Mouse (Mus musculus) stomach, postnatal 0 days (tissue): Measurements from ENCODE around the gene Pgap3. TPM values are rescaled to one million over a fixed set of nuclear protein-coding genes. Genes with fewer than 3 reads are reported as not detected.

Experiments
- ATAC-seq: fragments of 200-750 bp; cut with Nextera tagmentation; 2 replicates; pipeline ENCODE4 v1.8.0; 2017; ENCODE audit not compliant: low FRiP score, low TSS enrichment
- DNase-seq: peaks from one replicate; pipeline ENCODE4 v3.0.0-alpha.2; 2016; ENCODE audit warnings: low spot score
- H3K27ac ChIP-seq: fragments of 300-500 bp; sonication (generic); replicated peaks from 2 replicates; pipeline ENCODE4 v1.5.1; 2014; ENCODE audit warnings: mild to moderate bottlenecking, control low read depth
- H3K27me3 ChIP-seq: fragments of 300-500 bp; sonication (generic); 2 replicates; pipeline ENCODE4 v1.6.1; 2014; ENCODE audit warnings: low read length; ENCODE audit not compliant: control insufficient read depth, insufficient read depth
- H3K36me3 ChIP-seq: fragments of 300-500 bp; sonication (generic); 2 replicates; pipeline ENCODE4 v1.6.1; 2014; ENCODE audit warnings: low read length, mixed read lengths; ENCODE audit not compliant: control insufficient read depth, insufficient read depth
- H3K4me1 ChIP-seq: fragments of 300-500 bp; sonication (generic); replicated peaks from 2 replicates; pipeline ENCODE4 v1.6.1; 2014; ENCODE audit warnings: antibody characterized with exemption; ENCODE audit not compliant: control insufficient read depth, insufficient read depth
- H3K4me2 ChIP-seq: fragments of 300-500 bp; sonication (generic); replicated peaks from 2 replicates; pipeline ENCODE4 v1.6.1; 2014; ENCODE audit warnings: low read depth, mild to moderate bottlenecking, control low read depth, moderate library complexity
- H3K4me3 ChIP-seq: fragments of 300-500 bp; sonication (generic); 2 replicates; pipeline ENCODE4 v1.5.1; 2014; ENCODE audit warnings: low read depth, low read length, control low read depth
- H3K9ac ChIP-seq: fragments of 300-500 bp; sonication (generic); 2 replicates; pipeline ENCODE4 v1.6.1; 2014; ENCODE audit warnings: mild to moderate bottlenecking, low read length, control low read depth, mixed read lengths
- H3K9me3 ChIP-seq: fragments of 300-500 bp; sonication (generic); 2 replicates; pipeline ENCODE4 v1.6.1; 2016; ENCODE audit warnings: low read length; ENCODE audit not compliant: control insufficient read depth
- CTCF ChIP-seq: IDR thresholded peaks from 2 replicates; pipeline ENCODE4 v1.5.1; 2016; ENCODE audit warnings: antibody characterized with exemption, low read depth, mild to moderate bottlenecking, moderate library complexity
- EP300 ChIP-seq: optimal IDR thresholded peaks from 2 replicates; pipeline ENCODE3; 2016; ENCODE audit warnings: antibody characterized with exemption
- WGBS: fragments of 180-500 bp; shearing (Covaris S2); extraction: QIAGEN DNeasy Blood & Tissue Kit; methylation state at CpG from one replicate; pipeline ENCODE4 v1.1.7; 2014; 5-methylcytosine and 5-hydroxymethylcytosine counted together
- polyA plus RNA-seq: library from polyadenylated mRNA; unstranded; fragments of >200 nt; fragmentation: Nextera tagmentation; extraction: Ambion mirVana; gene quantifications from 2 replicates; pipeline ENCODE4 v1.2.1, GENCODE M21; 2015

Gene Pgap3
- polyA plus RNA-seq: 11.0 and 13.4 TPM in 2 replicates

DNA sequence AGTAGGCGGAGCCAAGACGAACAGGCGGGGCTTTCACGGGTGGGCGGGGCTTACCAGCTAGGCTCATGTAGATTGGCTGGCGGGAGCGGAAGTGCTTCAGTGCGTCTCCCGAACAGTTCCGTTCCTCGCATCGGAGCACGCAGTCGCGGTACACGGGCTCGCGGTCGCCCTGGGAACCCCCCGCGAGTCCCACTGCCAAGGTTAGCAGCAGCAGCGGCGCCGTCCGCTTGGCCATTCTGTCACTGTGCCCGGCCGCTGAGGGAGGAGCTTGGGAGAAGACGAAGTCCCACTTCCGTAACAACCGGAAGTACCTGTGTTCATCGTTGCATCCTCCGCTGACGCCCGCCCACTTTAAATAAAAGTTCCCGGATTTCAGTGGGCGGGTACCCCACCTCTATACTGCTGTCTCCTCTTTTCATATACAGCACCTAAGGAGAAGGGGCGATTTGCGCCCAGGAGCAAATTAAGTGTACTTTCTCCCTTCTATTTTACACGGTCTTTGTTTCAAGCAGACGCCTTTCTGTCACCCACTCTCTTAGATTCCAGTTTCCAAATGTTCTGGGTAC lies at the start of gene Pgap3:
TSS of gene Pgap3 (minus strand) at position 330 of the 566 bp plus-strand sequence.
- no peaks in the 10 kb centered on the region; the same call in 1 of the 2 replicates for H3K36me3 ChIP-seq
- peak within 1 kb of the TSS; percentile 83 for H3K9ac ChIP-seq
- no peaks in the 10 kb centered on the region for H3K27me3 ChIP-seq
- DNase-seq: peak; percentile 93
- H3K4me1 ChIP-seq: 0 out of 2 replicates have a peak, but pooled peaks cover 2% of the 10 kb centered on the region
- H3K9me3 ChIP-seq: no peaks in the 10 kb centered on the region
- peak within 1 kb of the TSS; percentile 67 for H3K4me3 ChIP-seq
- under 1% methylated on average over 39 of the region's 40 CpGs for WGBS
- peak within 1 kb of the TSS; percentile 98 for H3K27ac ChIP-seq
- TF ChIP-seq CTCF: no peak
- TF ChIP-seq EP300: peak; percentile 24
- H3K4me2 ChIP-seq: peak within 1 kb of the TSS; percentile 63
- peak; percentile 85 for ATAC-seq

DNA sequence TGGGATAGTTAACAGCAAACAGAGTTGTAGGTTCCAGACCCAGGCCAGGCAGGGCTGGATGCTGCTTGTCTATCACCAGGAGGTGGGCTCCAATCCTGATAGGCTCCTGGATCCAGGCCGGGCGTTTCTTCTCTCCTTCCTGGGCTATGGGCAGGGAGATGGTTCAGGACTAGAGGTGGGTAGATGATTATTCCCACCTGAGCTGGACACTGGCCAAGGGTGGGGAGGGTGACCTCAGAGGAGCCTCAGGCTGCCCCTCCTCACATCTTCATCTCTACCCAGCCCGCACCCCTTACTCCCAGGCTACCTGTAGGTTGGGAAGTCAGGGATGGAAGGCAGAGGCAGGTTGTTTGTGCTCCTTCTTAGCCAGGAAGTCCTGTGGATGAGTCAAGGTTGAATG lies 49.1 kb upstream of the Pgap3 start:
- Histone ChIP-seq H3K9me3 (no peaks in the 10 kb centered on the region), H3K4me3 (no peak overlapping the region), H3K27ac (peak overlapping the region; percentile 40; the same call in 1 of the 2 replicates), H3K9ac (no peak overlapping the region), H3K27me3 (no peaks in the 10 kb centered on the region), H3K36me3 (no peaks in the 10 kb centered on the region), H3K4me2 (peak overlapping the region; percentile 55; the same call in 1 of the 2 replicates), H3K4me1 (no peaks in the 10 kb centered on the region; the same call in 1 of the 2 replicates)
- WGBS: 64% methylated on average over 3 of the region's 3 CpGs
- DNase-seq (no peak), ATAC-seq (no peak)
- TF ChIP-seq EP300: no peak
- no peak for TF ChIP-seq CTCF

DNA sequence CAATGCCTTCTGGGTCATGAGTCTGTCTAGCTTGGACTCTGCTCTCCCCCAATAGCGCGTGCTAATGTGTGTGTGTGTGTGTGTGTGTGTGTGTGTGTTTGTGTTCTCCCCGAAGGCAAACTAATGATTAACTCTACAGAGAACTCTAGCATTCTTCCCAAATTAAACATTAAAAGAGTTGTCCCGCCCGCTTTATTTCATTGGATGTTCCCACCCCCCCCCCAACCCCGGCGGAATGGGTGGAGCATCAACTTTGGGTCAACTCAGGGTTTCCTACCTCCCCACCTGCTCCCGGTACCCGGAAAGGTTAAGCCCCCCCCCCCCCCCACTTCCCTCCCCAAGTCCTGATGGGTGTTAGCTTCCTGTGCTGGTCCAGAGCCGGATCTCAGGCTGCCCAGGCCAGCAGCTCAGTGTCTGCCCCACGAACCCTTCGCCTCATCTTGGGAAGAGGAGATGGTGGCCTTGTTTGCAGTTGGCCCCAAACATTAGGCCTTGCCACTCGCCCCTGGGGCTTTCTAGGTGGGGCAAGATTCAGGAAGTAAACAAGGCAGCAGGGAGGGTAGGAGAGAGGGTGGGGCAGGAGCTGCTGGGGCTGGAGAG lies 48.0 kb upstream of the Pgap3 start:
- H3K4me1 ChIP-seq: no peaks in the 10 kb centered on the region; the same call in 1 of the 2 replicates
- TF ChIP-seq CTCF (no peak), EP300 (no peak)
- ATAC-seq (peak; percentile 51), DNase-seq (peak; percentile 86)
- no peaks in the 10 kb centered on the region for H3K36me3 ChIP-seq
- H3K9ac ChIP-seq: peak overlapping the region; percentile 56
- H3K4me3 ChIP-seq: peak overlapping the region; percentile 47
- peak overlapping the region; percentile 55 for H3K4me2 ChIP-seq
- no peaks in the 10 kb centered on the region for H3K27me3 ChIP-seq
- WGBS: 36% methylated on average over 10 of the region's 13 CpGs
- no peaks in the 10 kb centered on the region for H3K9me3 ChIP-seq
- H3K27ac ChIP-seq: peak overlapping the region; percentile 87

DNA sequence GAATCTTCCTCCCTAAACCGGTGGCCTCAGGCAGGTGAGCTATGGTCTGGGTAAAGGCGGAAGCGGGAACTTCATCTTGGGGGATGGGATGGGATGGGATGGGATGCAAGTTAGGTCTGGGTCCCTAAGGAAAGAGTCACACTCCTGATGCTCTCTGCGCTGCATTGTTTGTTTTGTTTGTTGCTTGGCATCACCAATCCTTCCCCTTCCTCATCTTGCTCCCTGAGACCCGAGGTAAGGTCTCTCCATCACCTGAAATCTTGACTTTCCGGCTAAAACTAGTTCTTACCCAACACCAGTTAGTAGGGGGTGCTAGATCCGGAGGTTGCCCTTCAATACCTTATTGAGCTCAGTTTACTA lies 47.2 kb upstream of the Pgap3 start:
- 9% methylated on average over 7 of the region's 7 CpGs for WGBS
- ATAC-seq (no peak), DNase-seq (no peak)
- Histone ChIP-seq H3K9ac (peak overlapping the region; percentile 56), H3K27me3 (no peaks in the 10 kb centered on the region), H3K9me3 (no peaks in the 10 kb centered on the region), H3K4me3 (peak overlapping the region; percentile 47), H3K36me3 (no peaks in the 10 kb centered on the region), H3K4me1 (no peaks in the 10 kb centered on the region; the same call in 1 of the 2 replicates), H3K4me2 (peak overlapping the region; percentile 55), H3K27ac (peak overlapping the region; percentile 87)
- TF ChIP-seq CTCF (no peak), EP300 (no peak)

DNA sequence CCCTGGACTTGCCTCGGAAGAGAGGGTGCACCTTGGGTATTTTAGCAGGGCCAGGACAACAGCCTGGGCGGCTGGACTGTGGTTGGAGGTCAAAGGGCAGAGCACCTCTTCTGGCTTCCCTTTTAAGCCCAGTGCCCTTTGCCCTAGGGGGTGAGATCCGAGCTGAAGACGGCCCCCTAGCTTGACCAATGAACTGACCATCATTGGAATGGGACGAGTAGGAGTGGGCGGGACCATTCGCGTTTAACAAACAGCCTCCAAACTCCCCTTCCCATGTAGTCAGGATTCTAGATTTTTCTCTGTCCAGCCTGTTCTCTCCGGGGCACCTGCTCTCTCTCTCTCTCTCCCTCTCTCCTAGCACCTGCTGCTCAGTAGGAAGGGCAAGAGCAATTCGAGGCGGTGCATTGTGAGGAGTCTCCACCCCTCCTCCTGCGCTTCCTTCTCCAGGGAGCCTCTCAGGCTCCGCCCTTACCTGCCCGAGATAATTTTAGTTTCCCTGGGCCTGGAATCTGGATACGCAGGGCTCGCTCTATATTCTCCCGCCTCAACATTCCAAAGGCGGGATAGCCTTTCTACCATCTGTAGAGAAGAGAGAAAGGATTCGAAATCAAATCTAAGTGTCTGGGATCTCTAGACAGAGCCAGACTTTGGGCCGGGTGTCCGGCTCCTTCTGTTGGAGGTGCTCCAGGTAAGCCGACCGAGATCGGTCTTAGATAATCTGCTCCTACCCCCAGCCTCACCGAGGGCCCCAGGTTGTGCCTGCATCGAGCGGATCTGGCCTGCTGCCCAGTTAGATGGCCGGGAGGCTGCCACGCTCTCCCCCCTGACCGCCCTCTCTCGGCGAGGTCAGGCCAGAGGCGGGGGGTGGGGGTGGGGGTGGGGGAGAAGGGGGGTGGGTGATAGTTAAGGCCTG lies 46.5 kb upstream of the Pgap3 start:
- H3K27me3 ChIP-seq: no peaks in the 10 kb centered on the region
- peak overlapping the region; percentile 47 for H3K4me3 ChIP-seq
- peak overlapping the region; percentile 87 for H3K27ac ChIP-seq
- H3K36me3 ChIP-seq: no peaks in the 10 kb centered on the region
- H3K9me3 ChIP-seq: no peaks in the 10 kb centered on the region
- peak overlapping the region; percentile 55 for H3K4me2 ChIP-seq
- H3K9ac ChIP-seq: peak overlapping the region; percentile 56
- TF ChIP-seq CTCF (no peak), EP300 (no peak)
- peak; percentile 83 for ATAC-seq
- no peaks in the 10 kb centered on the region; the same call in 1 of the 2 replicates for H3K4me1 ChIP-seq
- WGBS: 2% methylated on average over 25 of the region's 33 CpGs
- peak; percentile 86 for DNase-seq
